Mouse (Mus musculus): ENCODE measurements at regions not wholly inside any gene's neighbourhood (a gene's known extent, or its start where the extent isn't known, plus 50 kb on each side); places are given as distances from the start of the nearest gene placed in this dataset.

DNA sequence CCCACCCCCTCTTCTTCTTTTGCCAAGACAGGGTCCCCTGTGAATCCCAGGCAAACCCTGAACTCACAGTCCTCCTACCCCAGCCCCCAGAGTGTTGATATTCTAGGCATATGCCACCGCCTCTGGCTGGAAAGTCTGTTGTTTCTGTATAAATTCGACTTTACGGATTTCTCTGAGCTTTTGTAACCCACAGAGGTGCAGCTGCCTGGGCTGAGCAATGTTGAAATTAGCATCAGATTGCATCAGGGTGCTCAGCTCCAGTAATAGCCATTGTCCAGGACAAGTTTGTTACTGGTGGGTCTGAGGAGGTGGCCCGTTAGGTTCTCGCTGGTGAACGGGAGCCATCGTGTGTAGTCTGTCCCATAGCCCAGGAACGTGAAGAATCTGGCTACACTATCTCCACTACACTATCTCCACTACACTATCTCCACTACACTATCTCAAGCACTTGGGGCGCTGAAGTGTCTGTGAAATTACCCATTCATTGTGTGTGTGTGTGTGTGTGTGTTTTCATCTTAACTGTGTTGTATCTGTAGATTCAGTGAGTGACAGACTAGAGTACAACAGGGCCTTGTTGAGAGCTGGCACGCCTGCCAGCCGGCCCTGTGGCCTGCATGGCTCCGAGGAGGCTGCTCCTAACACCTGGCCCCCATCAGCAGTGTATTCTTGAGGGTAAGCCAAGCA, 92.4 kb upstream of the Hnrnpk start:
- DNase-seq (ENCODE audit: low spot score in 2 of 2): no peak

GRCm38 (mm10) chr13:58494726-58495125, 91.6 kb upstream of the Hnrnpk start:
- no peak for DNase-seq (ENCODE audit: low spot score in 2 of 2)

GRCm38 (mm10) chr13:58490829-58491228, 87.7 kb upstream of the Hnrnpk start:
- no peak for DNase-seq (ENCODE audit: low spot score in 2 of 2)

GRCm38 (mm10) chr13:58485011-58485410, 81.9 kb upstream of the Hnrnpk start:
- DNase-seq (ENCODE audit: low spot score in 2 of 2): no peak

DNA sequence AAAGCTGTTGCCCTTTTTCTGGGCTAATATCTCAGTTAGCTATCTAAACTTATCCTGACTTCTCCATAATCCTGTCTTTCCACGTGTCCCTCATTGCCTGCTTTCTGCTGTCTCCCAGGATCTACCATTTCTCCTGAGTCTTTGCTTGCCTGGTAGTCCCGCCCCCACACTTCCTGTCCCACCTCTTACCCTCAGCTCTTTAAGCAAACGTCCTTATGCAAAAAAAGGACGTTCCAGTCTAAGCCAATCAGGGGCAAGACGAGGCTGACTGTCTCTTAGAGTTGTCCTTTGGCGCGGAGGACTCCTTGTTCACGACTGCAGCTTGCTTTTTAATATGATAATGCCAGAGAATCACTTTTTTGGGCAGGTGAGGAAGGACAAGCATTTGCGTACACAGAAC, 79.6 kb upstream of the Hnrnpk start:
- no peak for DNase-seq (ENCODE audit: low spot score in 2 of 2)

GRCm38 (mm10) chr13:58480928-58481598, 77.9 kb upstream of the Hnrnpk start:
- no peak for DNase-seq (ENCODE audit: low spot score in 2 of 2)

GRCm38 (mm10) chr13:58480388-58480927, 77.3 kb upstream of the Hnrnpk start:
- no peak for DNase-seq (ENCODE audit: low spot score in 2 of 2)

DNA sequence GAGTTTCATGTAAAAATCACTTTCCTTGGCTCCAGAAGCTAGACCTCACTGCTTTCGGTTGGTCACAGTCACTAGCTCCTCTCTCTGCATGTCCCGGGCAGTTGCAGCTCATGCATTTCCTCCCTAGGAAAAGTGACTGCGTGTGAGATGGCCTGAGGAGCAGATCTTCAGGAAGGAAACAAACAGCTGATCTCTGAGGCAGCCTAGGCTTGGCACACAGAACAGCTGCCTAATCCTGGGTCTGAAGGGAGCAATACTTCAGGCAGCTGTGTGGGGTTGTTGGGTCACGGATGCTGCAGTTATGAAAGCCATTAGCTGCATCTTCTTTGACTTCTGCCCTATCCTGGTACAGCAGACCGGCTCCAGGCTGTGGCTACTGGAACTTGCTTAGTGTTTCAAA, 75.3 kb upstream of the Hnrnpk start:
- DNase-seq (ENCODE audit: low spot score in 2 of 2): no peak

- DNase-seq (ENCODE audit: low spot score in 2 of 2): no peak
These were observed 74.1 kb upstream of the Hnrnpk start for GRCm38 (mm10) chr13:58477253-58477652.

DNA sequence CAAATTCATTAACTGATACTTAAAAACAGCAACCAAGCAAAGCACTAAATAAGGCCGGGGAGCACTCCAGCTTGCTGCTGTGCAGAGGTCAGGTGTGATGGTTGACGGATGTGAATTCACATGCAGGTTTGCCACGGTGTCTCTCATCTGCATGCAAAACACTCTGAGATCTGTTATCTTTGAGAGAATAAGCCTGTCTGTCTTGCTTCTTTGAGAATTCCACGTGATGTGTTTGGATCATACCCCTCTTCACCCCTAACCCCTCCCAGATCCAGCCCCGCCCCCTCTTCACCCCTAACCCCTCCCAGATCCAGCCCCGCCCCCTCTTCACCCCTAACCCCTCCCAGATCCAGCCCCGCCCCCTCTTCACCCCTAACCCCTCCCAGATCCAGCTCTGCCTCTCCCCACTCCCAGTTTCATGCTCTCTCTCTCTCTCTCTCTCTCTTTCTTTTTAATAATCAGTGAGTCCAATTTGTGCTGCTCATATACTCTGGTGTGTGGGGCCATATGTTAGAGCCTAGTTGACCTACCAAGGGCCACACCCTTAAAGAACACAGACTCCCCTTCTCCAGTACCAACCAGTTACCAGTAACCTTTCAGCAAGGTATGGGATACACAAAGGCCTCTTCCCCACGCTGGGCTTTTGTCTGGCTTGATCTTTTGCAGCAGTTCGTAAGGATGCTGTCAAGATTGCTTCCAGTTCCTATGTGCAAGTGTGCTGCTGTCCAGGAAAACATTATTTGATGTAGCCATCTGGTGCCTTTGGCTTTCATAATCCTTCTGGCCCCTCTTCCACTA, 73.1 kb upstream of the Hnrnpk start:
- DNase-seq (ENCODE audit: low spot score in 2 of 2): no peak

- DNase-seq (ENCODE audit: low spot score in 2 of 2): no peak
These were observed 72.4 kb upstream of the Hnrnpk start for GRCm38 (mm10) chr13:58475495-58475894.

- DNase-seq (ENCODE audit: low spot score in 2 of 2): no peak
These were observed 69.3 kb upstream of the Hnrnpk start for GRCm38 (mm10) chr13:58472455-58472854.

DNA sequence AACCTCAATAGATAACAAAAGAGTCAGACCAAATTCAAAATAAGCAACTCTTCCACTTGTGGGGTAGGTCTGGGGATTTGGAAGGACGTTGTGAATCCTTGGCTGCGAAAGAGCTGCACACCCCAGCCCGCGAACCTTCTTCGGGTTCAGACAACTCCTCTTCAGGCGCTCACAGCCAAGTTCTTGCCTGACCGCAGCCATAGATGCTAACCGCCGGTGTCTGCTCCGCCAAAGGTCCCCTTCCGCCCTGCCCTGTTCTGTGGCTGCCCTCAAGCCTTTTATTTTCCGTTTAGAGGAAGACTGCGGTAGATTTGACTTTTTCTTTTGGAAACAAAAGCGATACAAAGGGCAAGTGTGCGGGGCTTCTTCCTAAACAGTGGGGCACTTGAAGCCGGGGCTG, 68.6 kb upstream of the Hnrnpk start:
- peak in 1 of 2 experiments; percentile 15 for DNase-seq (ENCODE audit: low spot score in 2 of 2)

GRCm38 (mm10) chr13:58469731-58470130, 66.6 kb upstream of the Hnrnpk start:
- no peak for DNase-seq (ENCODE audit: low spot score in 2 of 2)

DNA sequence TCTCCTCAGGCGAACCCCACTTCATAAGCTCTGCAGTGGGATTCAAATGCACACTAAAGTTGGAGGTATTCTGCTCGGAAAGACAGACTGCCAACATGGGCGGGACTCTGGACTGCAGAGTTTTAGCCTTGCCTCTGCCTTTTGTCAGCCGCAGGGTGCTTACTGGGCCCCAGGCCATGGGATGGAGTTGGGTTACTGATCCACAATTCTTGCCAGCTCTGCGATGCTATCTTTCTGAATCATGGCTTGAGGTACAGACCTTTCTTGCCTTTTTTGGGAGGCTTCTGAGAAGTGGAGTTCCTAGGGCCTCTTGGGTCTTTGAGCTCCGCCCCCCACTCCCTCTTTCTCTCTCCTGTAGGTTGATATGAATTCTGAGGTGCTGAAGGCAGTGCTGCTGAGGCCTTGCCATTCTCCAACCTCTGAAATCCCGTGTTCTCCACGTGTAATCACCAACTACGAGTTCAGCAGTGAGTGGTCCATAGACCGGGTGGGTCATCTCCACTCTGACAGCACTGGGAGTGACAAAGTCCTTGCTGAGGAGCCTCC, 64.0 kb upstream of the Hnrnpk start:
- DNase-seq (ENCODE audit: low spot score in 2 of 2): no peak

GRCm38 (mm10) chr13:58465206-58466104, 62.3 kb upstream of the Hnrnpk start:
- DNase-seq (ENCODE audit: low spot score in 2 of 2): peak; percentile 6 to 16
